Mouse (Mus musculus) C2C12 (cell line): ENCODE results near the gene Eif4g3.

Experiments used
- CTCF ChIP-seq: IDR thresholded peaks from one replicate; pipeline ENCODE4 v1.5.1; 2011; ENCODE audit not compliant: control insufficient read depth, insufficient read depth, insufficient read length
- MYOG ChIP-seq: IDR thresholded peaks from one replicate; pipeline ENCODE4 v1.6.1; 2011; ENCODE audit not compliant: control insufficient read depth, insufficient read length; ENCODE audit errors: extremely low read depth
- USF1 ChIP-seq: IDR thresholded peaks from one replicate; pipeline ENCODE4 v1.6.1; 2011; ENCODE audit warnings: low read depth, mild to moderate bottlenecking, control low read depth, moderate library complexity

DNA sequence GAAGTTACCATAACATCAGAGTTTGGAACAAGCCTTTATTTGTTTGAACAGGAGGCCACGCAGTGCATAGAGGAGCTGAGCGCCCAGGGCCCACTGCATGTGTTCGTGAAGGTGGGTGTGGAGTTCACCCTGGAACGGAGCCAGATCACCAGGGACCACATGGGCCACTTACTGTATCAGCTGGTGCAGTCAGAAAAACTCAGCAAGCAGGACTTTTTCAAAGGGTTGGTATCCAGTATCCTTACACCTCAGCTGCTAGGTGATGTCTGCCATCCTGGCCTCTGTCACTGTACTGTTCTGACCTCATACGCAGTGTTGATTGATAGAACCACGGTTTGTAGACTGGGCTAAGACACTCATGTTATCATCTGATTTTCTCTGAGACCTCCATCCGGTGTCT lies 195.2 kb downstream of the Eif4g3 start:
- TF ChIP-seq CTCF (no peak), USF1 (no peak), MYOG (no peak)
